Mouse (Mus musculus) adrenal gland, postnatal 14 days (tissue): Measurements from ENCODE around the gene Fmnl2. TPM values are rescaled to one million over a fixed set of nuclear protein-coding genes. Genes with fewer than 3 reads are reported as not detected.

ENCODE experiments used
- DNase-seq: peaks from one replicate; pipeline ENCODE4 v3.0.0; 2021; ENCODE audit warnings: mixed read lengths
- long read RNA-seq, 2 experiments: library from polyadenylated mRNA; stranded (forward); transcript quantifications; one replicate each; pipeline ENCODE4 v2.0.0; 2021
- total RNA-seq: library from RNA; stranded (reverse); gene quantifications from 2 replicates; pipeline ENCODE4 v1.2.3, GENCODE M21; 2021

Fmnl2 gene
- total RNA-seq: 15.6 and 21.0 TPM in 2 replicates
- long read RNA-seq, experiment 1, partial matches to known transcripts: 0 of 1 reads
- long read RNA-seq, experiment 1, other reads (novel, unspliced or antisense): 1 of 1 reads
- long read RNA-seq, experiment 2, partial matches to known transcripts: 1 of 2 reads
- long read RNA-seq, experiment 2, other reads (novel, unspliced or antisense): 1 of 2 reads

DNA sequence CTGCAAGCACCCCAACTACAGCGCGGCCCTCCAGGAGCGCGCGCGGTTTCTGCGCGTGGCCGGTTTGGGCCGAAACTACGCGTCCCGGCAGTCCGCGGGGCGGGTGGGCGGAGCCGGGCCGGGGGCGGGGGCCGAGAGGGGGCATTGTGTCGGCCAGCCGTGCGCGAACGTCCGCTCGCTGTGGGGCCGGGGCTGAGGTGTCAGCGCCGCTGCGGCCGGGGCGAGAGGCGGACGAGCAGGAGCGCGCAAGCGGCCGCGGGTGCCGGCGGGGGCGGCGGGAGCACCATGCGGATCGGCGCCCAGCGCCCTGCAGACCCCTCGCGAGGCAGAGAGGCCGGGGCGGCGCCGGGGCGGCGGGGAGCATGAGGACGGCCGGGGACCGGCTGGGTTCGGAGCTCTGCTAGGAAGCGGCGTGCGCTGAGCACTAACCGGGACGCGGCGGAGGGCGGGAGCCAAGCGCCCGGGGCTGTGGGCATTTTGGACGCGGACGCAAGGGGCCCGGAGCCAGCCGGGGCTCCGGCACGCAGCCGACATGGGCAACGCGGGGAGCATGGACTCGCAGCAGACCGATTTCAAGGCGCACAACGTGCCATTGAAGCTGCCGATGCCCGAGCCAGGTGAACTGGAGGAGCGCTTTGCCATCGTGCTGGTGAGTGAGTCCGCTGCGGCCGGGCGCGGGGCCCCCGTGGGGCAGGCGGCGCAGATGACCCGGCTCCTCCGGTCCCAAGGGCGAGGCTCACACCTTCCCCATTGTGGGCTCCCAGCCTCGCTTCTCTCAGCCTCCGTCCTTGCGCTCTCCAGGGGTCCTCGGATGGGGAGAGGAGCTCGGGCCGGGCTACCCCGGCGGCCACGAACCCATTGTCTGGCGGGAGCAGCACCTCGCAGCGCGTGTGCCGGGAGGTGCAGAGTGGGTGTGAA lies at the start of gene Fmnl2:
TSS of gene Fmnl2 (plus strand) at position 250 of the 918 bp plus-strand sequence.
- DNase-seq: peak; percentile 90

DNA sequence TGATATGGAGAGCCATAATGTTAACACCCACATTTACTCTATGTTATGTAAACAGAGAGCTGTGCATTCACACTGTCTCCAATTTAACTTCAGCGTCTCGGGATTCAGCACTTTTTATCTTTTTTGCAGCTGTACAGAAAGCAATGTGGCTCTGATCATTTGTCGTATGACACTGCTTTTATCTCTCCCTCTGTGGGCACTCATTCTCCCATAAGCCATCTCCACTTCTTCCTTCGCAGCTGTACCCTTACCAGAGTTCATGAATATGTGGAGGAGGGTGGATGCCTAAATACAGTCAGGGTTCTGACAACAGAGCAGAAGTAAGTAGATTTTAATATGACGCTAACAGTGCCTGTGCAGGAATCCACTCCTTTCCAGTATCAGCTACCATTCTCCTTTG lies 47.7 kb upstream of the Fmnl2 start:
- no peak for DNase-seq

DNA sequence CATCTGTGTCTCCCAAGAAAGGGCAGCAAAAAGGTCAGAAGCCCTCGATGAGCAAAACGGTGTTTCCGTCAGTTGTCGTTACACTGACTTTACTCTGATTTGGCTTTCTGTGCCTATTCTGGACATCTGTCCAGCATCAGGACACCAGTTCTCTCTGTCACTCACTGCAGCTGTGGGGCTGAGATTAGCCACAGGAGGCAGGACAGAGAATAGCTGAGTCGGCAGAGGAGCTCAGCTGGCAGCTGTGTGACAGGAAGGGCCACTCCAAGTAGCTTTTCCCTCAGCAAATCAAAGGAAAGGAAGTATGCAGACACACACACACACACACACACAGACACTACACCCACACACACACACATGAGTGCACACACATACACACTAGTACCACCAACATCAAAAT lies 46.0 kb upstream of the Fmnl2 start:
- DNase-seq: peak; percentile 9

DNA sequence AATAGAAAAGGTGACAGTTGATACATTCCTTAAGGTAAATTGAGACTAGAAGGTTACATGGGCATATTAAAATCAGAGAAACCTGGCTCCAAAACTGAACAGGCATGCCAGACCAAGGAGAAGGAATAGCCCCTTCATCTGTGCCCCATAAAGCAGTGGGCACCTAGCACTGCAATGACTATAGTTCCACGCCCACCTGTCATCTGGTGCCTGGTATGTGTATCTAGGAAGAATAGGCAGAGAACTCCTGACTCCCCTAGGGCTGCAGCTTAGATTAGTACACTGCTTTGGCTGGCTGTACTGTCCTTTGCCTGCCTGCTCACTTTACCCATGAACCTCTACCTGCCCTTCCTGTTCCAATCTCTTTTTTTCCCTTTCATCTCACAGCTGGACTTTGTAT lies 40.3 kb upstream of the Fmnl2 start:
- no peak for DNase-seq

DNA sequence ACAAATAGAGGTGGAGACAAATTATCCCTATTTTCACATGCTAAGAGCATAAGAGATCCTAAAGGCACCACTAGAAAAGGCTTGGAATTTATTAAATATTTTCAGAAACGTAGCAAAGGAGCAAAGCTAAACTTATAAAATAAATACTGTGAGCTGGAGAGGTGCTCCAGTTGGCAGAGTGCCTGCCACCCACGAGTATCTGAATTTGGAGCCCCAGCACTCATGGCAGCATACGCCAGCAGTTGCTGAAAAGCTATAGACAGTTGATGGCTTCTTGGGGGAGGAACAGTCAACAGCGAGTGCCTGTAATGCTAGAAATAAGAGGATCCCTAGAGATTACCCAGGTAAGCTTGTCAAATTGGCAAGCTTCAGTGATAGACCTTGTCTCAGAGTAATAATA lies 38.7 kb upstream of the Fmnl2 start:
- DNase-seq: no peak

DNA sequence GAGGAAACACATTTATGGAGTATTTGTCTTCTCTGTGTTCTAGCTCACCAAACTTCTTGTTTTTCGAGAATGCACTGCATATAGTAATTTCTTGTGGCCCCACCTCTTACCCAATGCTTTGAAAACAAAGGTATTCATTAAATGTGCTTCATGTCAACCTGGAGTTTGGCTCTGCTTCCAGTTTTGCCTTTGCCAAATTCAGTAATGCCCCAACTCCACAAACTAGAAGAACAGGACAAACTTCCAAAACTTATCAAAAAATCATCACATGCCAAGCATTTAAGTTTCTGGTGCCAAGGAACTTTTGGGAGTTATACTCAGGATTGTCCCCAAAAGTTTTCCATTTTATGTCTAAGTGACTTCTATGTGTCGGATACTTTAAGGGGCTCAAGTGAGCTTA lies 35.4 kb upstream of the Fmnl2 start:
- DNase-seq: no peak

DNA sequence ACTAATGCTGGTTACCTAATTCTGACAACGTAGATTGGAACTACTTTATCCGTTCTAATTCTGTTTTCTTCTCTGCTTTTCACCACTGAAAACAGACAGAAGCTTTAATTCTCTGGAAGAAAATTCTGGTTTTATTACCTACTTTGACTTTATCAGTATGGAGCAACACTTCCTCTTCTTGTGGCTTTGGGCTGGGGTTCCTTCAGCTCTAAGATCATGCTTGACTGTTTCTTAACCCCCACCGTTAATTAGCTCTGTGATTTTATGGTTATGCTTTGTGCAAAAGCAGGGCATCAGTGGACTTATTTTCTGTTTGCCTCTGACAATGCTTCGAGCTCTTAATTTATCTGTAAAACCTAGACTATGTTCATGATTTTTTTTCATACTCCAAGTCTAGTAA lies 29.6 kb upstream of the Fmnl2 start:
- DNase-seq: no peak

DNA sequence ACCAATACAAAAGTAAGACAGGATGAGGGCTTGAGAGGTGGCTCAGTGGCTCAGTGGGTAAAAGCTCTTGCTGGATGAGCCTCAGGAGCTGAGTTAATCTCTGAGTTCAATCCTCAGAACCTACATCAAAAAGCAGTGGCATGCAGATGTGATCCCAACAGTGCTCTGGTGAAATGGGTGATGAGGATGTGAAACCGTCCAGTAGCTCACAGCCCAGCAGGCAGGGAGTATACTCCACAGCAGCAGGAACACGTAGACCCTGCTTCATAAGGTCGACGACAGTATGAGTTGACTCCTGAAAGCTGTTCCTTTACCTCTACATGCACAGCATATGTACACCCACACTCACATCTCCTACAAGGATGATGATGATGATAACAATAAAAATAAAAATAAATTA lies 27.1 kb upstream of the Fmnl2 start:
- no peak for DNase-seq

DNA sequence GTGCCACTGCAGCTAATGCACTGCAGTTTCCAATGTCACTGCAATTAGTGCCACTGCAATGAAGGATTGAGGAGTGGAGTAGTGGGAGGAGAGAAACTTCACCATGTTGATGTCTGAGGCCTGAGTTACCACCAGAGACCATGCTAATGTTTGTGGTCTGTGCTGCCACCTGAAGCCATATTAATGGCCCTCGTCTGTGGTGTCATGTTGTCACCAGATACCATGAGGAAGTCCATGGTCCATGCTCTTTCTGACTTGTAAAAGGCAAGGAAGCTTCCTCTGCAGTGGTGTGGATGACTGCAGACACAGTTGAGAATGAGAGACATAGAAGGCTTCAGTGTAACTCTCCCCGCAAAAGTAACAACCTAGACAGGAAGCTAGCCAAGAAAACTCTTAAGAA lies 26.1 kb upstream of the Fmnl2 start:
- DNase-seq: no peak

DNA sequence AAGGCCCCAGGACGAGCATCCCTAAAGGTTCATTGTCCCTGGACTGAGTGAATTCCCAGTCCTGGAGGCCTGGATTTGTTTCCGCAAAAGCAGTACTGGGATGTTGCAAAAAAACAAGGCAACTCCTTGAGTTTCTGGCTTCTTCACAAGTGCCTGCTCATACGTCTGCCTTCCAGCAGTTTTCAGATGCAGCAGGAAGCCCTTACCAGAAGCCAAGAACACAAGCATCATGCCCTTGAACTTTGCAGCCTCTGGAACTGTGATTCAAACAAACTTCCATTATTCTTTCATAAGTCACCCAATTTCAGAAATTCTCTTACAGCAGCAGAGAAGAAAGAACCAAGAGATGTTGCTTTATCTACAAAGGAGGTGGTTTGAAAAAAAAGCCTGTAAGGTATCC lies 21.9 kb upstream of the Fmnl2 start:
- DNase-seq: peak; percentile 38

DNA sequence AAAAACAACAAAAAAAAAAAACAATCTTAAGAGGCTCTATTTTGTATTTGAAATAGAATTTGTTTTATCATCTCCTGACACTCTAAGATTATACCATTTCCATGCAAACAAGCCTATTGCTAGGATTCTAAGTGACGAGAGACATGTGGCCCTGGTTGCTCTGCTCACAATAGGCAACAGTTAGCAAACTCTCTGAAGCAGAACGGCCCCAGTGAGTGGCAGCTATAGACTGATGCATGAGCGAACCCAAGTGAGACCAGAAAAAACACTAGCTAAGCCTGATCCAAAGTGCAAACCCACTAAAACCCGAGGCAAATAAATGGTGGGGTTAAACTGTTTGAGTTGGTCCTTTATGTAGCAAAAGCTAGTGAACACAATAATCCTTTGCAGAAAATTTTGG lies 18.6 kb upstream of the Fmnl2 start:
- DNase-seq: no peak

DNA sequence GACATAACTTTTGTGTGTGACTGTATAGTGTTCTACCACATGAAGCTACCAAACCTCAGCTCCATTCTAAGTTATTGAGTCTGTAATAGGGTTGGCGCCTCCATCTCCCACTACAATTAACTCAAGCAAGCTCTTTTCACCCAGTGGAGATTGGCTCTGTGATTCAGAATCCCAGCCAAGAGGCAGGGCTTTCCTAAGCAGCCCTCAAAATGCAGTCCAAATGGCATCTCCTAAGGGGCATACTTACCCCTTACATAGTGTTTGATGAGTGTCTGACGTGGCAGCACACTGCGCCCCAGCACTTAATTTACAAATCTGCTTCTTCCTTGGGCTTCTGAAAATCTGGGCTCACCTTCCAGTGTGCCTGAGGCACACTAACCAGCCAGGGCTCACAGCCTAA lies 17.8 kb upstream of the Fmnl2 start:
- no peak for DNase-seq

DNA sequence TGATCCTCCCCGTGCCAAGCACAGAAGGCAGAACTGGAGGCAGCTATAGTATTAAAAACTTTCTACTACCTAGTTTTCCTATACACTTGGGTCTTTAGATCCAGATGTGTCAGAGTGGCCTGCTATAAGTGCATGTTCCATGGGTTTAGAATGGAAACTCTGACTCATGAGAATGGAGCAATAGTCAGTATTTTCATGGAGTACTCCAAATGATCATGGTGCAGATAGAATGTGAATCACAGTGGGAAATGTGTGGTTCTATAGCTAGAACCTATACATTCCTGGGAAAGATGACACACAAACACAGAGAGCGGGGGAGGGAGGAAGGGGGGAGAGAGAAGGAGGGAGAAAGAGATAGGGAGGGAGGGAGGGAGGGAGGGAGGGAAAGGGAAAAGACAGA lies 13.8 kb upstream of the Fmnl2 start:
- no peak for DNase-seq

DNA sequence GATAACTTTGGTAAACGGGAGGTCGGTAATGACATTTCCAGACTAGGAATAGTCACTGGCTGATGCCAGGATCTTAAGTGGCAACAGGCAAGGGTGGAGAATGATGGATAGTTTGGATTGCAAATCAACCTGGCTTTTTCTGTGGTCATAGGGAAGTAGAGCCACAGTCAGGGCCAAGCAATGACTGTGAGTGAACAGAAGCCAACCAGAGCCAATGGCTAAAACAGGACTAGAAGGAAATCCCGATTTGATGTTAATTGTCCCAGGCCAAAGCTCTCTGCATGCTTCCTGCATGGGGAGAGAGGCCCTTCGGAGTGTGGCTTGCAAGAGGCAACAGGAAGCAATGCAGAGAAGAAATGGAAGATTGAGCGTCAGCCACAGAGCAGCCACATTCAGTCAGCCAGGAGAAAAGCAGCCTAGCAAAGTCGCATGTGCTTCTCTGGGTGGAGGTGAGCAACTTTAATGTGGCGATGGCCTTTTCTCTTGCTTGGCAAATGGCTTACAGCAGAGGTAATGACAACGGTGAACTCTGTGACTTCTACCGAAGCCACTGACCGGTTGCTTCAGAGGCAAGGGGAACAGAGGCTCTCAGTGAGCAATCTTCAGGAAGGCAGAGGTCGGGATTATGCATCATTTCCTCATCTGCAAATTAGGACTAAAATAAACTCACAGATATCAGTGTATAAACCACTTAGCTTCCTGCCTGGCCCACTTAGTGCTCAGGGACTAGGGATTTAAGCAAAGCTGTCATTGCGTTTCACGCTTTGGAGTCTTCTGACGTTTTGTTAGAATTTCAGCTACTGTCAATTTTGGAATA lies 12.5 kb upstream of the Fmnl2 start:
- no peak for DNase-seq

DNA sequence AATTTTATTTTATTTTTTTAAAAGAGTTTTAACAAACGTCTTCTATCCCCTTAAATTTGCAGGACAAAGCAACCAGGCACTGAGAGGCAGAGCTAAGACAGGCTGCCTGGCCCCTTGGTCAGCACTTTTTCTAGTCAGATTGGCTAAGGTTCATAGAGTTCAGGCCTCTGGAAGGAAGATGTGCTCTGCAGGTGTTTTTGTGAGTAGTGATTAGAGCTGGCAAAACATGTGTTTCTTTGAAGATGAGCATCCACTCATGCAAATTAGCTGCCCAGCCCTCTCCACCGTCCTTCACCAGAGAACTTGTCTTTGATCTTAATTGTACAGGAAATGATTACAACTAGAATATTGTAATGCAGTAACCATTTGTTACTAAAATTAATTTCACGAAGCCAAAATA lies 11.2 kb upstream of the Fmnl2 start:
- DNase-seq: no peak

DNA sequence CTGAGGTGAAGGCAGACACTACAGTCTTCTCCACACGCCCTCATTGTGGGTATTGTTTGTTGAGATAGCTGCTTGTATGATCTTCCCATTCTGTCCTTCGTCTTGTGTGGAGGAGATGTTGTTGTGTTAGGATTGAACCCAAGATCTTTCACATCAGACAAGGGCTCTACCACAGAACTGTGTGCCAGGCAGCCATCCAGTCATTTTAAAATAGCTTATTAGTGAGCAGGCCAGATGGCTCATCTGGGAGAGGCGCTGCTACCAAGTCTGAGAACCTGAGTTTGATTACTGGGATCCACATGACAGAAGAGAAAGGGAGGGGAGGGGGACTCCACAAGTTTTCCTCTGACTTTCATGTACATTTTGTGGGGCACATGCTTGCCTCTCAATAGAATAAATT lies 8.6 kb upstream of the Fmnl2 start:
- DNase-seq: no peak

DNA sequence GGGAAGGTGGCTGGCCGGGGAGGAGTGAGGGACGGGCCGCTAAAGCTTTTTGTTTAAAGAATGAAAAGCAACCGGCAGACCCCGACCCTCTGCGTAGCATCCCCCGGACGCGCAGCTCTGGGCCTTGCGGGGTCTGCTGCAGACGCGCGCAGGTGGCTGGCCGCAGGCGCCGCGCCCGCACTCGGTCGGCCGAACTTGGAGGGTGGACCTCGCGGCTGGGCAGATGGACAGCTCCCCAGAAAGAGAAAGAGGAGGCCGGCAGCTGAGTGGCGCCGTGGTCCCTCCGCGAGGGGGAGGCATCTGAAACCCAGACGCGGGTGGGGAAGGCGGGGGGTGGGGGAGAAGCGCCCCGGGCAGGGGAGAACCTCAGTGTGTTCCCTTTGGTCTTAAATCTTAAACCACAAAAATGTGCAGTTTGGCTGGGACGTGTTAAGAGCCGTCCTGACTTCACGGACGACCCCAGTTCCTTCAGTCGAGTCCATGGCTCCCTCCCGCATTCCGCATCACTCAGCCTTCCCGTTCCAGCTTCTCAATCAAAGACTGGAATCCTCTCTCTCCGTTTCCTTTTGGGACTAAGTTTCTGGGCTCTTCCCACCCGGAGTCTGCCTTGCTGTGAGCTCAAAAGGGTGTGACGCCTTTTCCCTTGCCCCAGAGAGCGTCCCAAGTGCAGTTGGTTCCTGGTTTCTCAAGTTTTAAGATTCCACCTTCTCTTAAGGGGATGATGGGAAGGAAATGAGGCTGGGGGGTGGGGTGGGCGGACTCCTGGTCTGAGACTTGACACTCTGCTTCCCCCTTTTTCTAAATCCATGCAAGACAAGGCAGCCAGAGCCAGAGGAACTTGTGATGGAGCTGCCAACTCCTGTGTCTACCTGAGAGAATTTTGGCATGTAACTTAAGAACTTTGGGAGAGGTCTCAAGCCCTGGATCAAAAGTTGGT lies 1.1 kb downstream of the Fmnl2 start:
- peak; percentile 71 for DNase-seq

DNA sequence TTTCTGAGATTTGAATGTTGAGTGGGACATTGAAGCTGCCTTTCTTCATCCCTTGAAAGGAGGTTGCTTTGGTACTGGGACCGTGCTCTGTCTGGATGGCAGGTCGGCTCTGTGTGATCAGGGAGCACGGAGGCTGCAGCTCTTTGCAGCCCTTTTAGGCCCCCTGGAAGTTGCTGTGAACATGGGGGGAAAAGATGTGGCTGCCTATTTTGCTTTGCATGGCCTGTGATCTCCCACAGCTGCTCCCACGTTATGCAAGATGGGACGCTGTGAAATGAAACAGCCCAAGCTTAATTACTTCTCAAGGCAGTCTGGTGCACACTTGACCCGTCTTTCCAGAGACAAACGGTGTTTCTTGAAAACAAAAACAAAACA lies 1.8 kb downstream of the Fmnl2 start:
- DNase-seq: no peak

DNA sequence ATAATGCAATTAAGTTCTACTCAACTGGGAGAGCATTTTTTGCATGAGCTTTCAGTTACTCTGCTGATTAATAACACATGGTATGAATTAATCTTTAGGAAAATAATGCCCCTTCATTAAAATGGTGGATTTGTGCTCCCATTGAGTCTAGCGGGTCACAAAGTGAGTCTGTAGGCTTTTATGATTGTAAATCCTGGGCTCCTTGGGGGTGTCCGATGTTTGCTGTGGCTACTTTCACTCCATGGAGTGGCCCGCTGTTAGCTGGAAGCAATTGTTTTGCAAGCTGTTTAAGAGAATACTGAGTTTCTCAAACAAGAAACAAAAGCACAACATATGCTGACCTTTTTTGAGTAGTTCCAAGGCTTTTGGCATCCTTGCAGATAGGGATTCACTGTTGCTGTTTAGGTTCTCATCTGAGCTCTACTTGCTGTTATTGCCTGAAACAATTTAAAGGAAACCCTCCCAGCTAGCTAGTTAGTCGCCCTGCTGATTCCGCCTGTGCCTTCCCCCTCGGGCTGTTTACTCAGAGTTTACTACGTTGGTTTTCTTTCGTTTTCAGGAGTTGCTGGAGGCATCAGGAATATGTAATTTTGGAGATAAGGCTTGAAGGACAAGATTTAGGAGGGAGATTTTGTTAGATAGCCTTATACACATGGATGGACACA lies 2.6 kb downstream of the Fmnl2 start:
- DNase-seq: no peak

DNA sequence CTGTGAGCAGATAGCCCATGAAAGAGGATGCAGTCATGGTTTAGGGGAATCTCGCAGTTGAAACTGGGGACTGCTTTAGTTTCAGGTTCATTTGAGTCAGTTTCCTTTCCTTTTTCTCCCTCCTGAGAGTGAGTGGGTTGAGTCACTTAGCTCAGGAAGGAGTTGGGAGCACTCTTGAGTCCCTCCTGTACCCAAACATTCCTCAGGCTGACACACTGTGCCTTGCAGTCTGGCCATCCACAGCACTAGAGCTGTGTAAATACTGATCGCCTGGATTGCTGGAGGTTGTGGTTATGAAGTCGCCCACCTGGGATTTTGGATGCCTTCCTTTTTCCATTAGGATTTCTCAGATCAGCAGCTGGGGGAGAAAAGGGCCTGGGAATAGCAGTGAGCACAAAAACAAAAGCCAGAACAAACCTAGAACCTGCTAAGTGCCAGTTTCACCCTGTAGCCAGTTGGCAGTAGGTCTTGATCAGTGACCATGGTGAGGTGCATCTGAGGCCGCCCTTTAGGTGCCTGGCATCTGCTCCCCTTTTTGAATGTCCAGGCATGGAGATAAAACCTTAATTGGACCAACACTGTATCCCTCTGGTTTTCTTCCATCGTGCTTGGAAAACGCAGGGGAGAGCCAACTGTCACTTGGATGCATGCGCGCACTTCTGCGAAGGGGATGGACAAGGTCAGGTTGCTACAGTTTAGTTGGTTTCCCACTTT lies 4.5 kb downstream of the Fmnl2 start:
- no peak for DNase-seq

DNA sequence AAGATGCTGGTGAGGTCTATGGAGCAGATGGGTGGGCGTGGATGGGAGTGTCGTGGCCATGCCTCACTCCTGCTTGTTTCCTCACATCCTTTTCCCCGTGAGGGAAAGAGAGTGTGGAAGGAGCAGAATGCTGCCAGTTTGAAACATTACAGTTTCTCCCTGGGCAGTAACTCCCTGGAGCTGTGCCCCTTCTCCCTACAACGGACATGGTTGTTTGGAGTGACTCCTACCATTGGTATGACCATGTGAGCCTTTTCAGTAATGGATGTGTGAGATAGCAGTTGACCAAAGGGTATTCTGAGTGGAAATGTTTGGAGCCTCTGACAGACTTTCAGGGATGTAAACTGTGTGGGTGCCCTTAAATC lies 5.1 kb downstream of the Fmnl2 start:
- DNase-seq: no peak
